Mouse (Mus musculus) brain, embryonic 14.5 days (tissue): Measurements from ENCODE around the gene App. TPM values are rescaled to one million over a fixed set of nuclear protein-coding genes. Genes with fewer than 3 reads are reported as not detected.

Source experiments
- DNase-seq: peaks from one replicate; pipeline ENCODE4 v3.0.0-alpha.2; 2011; ENCODE audit warnings: low read depth
- CTCF ChIP-seq: fragments of 200-500 bp; IDR thresholded peaks from 2 replicates; pipeline ENCODE4 v1.5.1; 2012; ENCODE audit warnings: inconsistent platforms, mild to moderate bottlenecking, moderate library complexity, borderline replicate concordance; ENCODE audit not compliant: insufficient read depth, insufficient read length; ENCODE audit errors: extremely low read depth
- POLR2A ChIP-seq: fragments of 200-500 bp; IDR thresholded peaks from 2 replicates; pipeline ENCODE4 v1.6.1; 2012; ENCODE audit warnings: mild to moderate bottlenecking, inconsistent platforms, borderline replicate concordance; ENCODE audit not compliant: poor library complexity, insufficient read depth, insufficient read length, severe bottlenecking; ENCODE audit errors: extremely low read depth
- polyA plus RNA-seq: library from polyadenylated mRNA; depleted of rRNA; stranded (reverse); fragments of >200 nt; gene quantifications from 2 replicates; pipeline ENCODE4 v1.2.3, GENCODE M21; 2012; rRNA removed

Gene App
- polyA plus RNA-seq = 278 and 485 TPM in 2 replicates

DNA sequence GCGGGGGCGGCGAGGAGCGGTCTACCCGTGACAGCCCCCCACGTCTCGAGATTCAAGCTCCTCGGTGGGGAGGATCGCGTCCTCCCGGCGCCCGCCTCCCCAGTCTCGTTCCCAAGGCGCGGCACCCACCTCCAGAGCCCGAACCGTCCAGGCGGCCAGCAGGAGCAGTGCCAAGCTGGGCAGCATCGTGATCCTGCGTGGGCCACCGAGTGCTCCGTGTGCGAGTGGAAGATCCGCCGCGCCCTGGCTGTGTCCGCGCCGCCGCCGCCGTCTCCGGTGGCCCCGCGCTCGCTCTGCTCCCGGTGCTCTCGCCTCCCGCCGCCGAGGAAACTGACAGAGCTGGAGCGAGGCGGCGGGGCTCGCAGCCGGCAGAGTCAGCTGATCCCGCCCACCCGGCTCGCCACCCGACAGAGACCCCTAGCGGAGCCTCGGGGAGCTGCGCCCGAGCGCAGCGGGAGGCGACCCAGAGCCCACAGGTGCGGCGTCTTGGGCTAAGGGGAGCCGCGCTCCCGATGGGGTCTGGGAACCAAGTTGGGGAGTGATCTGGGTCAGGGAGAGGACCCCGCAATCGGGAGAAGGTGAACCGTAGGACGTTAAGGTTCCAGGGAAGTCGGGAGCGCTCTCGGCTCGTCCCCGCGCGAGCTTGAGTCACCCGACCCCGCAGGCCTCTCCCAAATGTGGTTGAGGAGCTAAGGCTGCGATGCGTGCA, at the start of gene App:
Gene App (minus strand): TSS at position 394 of the 709 bp plus-strand sequence.
- peak; percentile 93 for DNase-seq
- TF ChIP-seq CTCF = peak; percentile 82
- TF ChIP-seq POLR2A = peak; percentile 85

DNA sequence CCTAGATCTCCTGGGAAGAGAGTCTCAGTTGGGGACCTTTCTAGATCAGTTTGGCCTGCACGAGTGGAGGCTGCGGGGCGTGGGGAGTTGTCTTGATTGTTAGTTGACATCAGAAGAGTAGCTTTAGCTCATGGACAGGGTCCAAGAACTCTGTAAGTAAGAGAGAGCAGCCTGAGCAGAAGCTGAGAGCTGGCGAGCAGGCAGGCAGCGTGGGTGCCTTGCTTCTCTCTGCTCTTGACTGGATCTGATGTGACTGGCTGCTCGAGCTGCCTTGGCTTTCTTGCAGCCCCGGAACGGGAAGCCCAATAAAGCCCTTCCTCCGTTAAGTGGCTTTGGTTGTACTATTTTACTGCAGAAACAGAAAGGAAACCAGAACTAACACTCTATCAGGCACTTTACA, 42.3 kb upstream of the App start:
- no peak for TF ChIP-seq POLR2A
- no peak for TF ChIP-seq CTCF
- no peak for DNase-seq

DNA sequence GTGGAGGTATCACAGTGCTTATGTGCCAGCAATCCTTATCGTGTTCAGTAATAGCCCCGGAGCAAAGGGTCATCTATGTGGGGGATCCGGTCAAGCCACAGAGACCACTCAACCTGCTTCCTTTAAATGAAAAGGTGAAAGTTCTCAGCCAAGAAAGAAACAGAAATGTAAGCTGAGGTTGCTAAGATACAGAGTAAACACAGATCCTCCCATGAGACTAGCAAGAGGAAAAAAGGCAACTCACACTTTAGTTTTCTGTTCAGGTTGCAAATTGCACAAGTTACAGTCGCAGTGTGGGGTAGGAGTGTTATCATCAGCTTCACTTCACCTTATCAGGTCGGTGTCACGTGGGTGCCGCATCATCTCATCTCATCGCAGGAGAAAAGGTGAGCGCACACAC, 41.6 kb upstream of the App start:
- no peak for DNase-seq
- TF ChIP-seq POLR2A = no peak
- no peak for TF ChIP-seq CTCF

DNA sequence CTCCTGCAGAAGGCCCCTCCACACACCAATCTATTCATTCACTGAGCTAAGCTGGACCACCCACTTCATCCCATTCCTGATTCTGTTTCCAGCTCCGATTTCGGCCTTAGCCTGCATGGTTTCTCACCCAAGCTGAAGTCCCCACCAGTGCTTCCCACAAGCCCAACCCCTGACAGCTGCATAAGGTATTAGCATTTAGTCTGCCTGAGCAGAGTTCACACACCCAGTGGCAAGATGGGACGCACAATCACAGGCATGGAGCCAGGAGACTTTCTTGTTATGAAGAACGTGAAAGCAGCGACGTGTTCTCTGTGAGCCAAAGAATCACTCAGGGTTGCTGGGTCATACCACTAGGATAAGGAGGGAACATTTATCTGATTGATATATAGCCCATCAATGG, 22.1 kb upstream of the App start:
- TF ChIP-seq POLR2A (no peak), CTCF (no peak)
- DNase-seq = no peak

DNA sequence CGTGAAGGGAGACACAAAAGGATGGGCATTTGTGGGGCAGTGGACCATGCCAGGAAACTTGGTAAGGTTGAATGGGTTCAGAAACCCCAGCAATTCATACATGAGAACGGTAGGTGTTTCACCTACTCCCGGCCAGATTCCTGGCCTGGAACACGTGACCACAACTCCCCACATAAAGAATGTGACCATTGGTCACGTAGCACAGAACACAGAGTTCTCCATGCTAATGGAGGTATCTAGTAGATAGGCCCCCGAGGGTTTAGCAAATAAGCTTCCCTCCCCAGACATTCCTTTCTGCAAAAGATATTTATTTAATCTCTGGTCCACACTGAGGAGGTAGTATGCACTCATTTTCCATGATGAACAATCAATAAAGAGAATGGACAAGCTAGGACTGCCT, 21.6 kb upstream of the App start:
- no peak for DNase-seq
- TF ChIP-seq POLR2A = no peak

DNA sequence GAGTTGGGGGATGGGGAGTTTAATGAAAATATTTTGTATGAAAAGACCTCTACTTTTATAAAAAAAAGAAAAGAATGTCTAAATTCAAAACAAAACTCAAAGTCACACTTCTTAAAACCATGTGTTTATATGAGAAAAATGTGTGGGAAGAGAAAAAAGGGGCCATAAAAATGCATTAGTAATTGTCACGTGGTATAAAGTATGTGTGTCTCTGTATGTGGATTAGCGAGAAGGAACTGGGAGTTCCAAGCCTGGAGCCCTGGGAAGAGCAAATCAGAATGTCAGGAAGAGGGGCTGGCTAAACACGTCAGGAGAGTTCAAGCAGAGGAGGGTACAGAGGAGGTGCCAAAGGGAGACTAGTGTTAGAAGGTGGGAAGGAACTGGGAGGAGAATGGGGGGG, 7.9 kb upstream of the App start:
- no peak for DNase-seq
- TF ChIP-seq CTCF (no peak), POLR2A (no peak)

DNA sequence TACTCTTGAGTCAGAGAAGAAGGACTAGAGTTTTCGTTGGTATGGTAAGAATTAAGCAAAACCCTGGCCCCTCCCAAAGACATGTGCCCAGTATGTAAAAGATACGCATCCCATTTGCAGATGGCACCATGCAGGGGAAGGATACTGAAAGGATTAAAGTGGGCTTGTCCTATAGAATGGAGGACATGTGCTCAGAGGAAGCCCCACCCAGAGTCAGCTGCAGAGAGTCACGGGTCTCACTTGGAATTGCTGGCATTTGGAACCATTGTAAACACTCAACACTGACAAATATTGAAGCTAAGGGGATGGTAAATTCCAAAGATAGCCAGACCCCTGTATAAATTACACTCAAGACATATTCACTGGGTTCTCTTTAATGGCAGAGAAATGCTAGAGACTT, 7.1 kb upstream of the App start:
- no peak for TF ChIP-seq CTCF
- no peak for TF ChIP-seq POLR2A
- no peak for DNase-seq

DNA sequence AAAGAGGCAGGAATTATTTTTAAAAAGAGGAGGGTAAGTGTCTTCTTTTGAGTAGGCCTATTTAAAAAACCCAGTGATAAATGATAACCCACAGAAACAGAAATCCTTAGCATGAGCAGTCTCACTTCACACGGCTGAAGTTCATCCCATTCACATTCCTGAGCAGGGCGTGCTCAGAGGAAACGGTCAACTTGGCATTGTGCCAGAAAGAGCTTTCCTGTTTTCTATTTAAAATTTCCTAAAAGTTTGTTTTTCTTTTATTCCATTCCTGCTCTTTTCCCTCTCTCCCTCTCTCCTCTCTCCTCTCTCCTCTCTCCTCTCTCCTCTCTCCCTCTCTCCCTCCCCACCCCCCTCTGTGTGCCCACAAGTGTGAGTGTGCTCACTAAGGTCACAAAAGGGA, 3.1 kb upstream of the App start:
- DNase-seq = no peak
- TF ChIP-seq CTCF = no peak
- TF ChIP-seq POLR2A = no peak

DNA sequence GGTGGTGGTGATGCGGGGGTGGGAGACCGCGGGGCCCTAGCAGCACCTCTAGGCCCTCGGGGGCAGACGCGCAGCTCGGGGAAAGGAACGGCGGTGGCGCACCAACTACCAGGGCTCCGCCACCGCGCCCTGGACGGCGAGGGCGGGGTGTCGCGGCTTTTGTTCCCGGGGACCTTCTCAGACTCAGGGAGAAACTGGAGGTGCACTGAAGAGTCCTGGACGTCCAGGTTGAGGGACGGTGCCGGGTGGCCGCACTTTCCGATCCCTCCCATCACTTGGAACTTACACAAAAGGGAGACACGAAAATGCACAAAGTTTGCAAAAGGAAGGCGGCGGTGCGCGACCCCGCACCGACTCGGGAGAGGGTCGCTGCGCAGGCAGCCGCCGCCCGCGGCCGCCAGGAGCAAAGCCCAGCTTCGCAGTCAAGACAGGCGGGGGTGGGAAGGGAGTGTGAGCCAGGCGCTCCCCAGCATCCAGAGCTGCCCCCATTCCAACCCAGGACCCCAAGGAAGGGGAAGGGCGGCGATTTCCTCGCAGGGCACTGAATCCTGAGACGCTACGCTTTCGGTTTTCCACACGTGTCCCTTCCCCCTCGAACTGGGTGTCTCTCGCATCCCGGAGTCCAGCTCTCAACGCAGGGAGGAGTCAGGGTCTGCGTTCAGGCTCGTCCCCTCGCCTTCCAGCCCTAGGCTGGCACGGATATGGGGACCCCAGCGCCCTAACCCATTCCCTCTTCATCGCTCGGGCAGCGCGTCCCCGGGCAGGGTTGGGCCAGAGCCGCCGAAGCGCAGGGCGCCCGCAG, 794 bp downstream of the App start:
- peak; percentile 73 for DNase-seq
- TF ChIP-seq CTCF (no peak), POLR2A (peak; percentile 40; the same call in 1 of the 2 replicates)

DNA sequence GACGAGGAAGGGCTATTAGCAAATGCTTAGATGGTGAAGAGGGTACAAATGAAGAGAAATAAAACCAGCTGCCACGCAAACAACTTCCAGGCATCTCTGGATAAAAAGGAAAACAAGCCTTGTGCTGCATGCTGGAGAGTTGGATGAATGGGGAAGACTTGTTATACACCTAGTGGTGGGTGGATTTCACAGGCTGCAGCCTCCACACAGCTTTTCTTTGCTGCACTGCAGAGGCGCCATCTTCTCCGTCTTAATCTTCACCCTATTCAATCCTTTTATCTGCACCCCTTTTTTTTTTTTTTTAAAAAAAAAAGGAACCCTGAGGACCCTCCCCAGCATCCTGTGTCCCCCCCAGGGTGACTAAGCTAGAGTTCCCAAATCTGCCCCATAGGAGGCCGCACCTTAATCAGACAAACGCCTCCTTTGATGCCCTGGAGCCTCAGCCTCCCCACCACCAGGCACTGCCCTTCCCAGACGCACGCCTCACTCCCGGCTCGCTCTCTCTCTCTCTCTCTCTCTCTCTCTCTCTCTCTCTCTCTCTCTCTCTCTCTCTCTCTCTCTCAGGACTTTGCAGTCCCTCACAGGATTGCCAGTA, 1.5 kb downstream of the App start:
- DNase-seq = peak; percentile 93
- TF ChIP-seq CTCF = peak; percentile 54; the same call in 1 of the 2 replicates
- TF ChIP-seq POLR2A = no peak

DNA sequence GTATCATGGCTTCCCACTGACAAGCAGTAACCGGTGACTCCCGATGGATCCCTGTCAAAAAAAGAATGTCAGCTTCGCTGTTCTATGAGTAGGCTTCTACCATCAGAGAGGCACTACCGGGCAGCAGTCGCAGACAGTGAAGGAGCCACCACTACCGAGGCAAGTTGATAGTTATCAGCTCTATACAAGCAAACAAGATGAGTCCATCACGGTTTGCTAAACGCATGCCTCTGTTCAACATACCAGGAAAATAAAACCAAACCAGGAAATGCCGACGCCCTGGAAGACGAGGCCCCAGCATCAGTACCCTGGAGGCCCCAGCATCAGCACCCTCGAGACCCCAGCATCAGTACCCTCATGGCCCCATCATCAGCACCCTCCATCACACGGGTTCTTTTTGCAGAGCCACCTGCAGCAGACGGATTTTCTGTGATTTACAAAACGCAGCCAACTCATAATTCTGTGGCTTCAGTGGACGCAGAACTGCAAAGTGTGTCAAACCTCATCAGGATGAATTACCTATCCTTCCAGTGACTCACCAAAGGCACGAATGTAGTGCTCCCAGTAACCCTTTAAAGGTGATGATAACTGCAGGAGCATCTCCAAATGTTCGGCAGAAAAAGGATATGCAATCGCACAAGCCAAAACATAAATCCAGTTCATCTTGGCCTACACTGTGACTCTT, 2.6 kb downstream of the App start:
- TF ChIP-seq CTCF (no peak), POLR2A (no peak)
- peak; percentile 62 for DNase-seq
